ENCODE assay signal across 8 mouse cellular contexts in the genomic region with DNA sequence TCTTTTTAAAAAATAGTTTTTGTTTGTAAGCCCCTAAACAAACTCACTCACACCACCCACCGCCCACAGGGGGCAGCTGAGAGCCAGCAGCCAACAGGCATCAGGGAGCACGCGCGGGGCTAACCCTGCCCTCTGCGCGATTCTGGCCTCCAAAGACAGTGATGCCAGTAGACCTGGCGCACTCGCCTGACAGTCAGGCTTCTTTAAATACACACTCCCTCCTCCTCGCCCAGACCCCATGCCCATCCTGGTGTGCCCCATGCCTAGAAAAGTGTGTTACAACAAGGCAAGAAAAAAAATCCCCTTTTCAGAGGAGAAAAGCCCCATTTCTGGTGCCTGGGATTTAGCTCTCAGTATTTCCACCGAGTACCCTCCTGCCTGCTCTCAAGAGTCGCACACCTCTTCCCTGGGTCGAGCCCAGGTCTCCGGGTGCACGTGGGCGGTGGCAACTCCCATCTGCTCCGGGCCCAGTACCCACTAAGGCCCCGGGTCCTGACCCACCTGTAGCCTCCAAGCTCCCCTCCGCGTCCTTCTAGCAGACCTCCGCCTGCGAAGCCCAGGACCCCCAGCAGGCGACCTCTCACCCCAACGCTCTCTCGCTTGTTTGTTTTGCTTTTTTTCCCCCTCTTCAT. TPM values are rescaled to one million over a fixed set of nuclear protein-coding genes. Genes with fewer than 3 reads are reported as not detected.
DNase-seq lines count a peak whose midpoint lies in the region; ATAC-seq and TF ChIP-seq lines count a peak whose summit lies in the region.

No protein-coding gene starts in this region.

- DNase-seq in CD4-positive helper T cell, adult 2 months (ENCODE audit: low read depth, low spot score), result peak; percentile 78
- DNase-seq in ZHBTc4 (ENCODE audit: low read depth, low spot score), result peak; percentile 85
- DNase-seq in thymus, postnatal 10 days (ENCODE audit: low spot score in 2 of 2), result peak; percentile 76 to 88

- H3K27ac ChIP-seq in embryonic fibroblast, embryonic 13.5 days (ENCODE audit: insufficient read depth, low read length), result no peak overlapping the region
- peak overlapping the region; percentile 68 for H3K27ac ChIP-seq in heart, embryonic 13.5 days (replicated peaks)
- H3K27ac ChIP-seq in kidney, embryonic 15.5 days, result no peak overlapping the region
- H3K27ac ChIP-seq in lung, embryonic 16.5 days (ENCODE audit: low read length), result no peak overlapping the region
- no peak overlapping the region for H3K27ac ChIP-seq in neural tube, embryonic 15.5 days (replicated peaks)

- H3K9me3 ChIP-seq in heart, embryonic 13.5 days, result no peaks in the 10 kb centered on the region
- no peaks in the 10 kb centered on the region for H3K9me3 ChIP-seq in kidney, embryonic 15.5 days (replicated peaks)
- H3K9me3 ChIP-seq in lung, embryonic 16.5 days (ENCODE audit: control insufficient read depth, low read length), result no peaks in the 10 kb centered on the region
- H3K9me3 ChIP-seq in neural tube, embryonic 15.5 days (replicated peaks), result no peaks in the 10 kb centered on the region

- ATAC-seq in heart, embryonic 13.5 days (ENCODE audit: extremely low read depth, insufficient number of reproducible peaks, low FRiP score, low TSS enrichment), result peak; percentile 52; the same call in 1 of the 2 replicates
- ATAC-seq in kidney, embryonic 15.5 days (replicated peaks; ENCODE audit: low FRiP score), result peak; percentile 67
- peak; percentile 58 for ATAC-seq in lung, embryonic 16.5 days (ENCODE audit: low read depth)
- peak; percentile 58; the same call in 1 of the 2 replicates for ATAC-seq in neural tube, embryonic 15.5 days (ENCODE audit: low FRiP score)

- 1% methylated on average over 24 of the region's 24 CpGs for WGBS in heart, embryonic 13.5 days
- 1% methylated on average over 24 of the region's 24 CpGs for WGBS in kidney, embryonic 15.5 days
- 1% methylated on average over 24 of the region's 24 CpGs for WGBS in lung, embryonic 16.5 days
- WGBS in neural tube, embryonic 15.5 days, result 2% methylated on average over 24 of the region's 24 CpGs

- peak; percentile 65 for TF ChIP-seq CTCF in embryonic fibroblast, embryonic 13.5 days (IDR thresholded peaks at IDR 0.05; ENCODE audit: borderline replicate concordance, insufficient read depth, low read length)

- peaks cover 25% of the 10 kb centered on the region for H3K27me3 ChIP-seq in heart, embryonic 13.5 days (replicated peaks)
- H3K27me3 ChIP-seq in kidney, embryonic 15.5 days, result peaks cover 38% of the 10 kb centered on the region
- H3K27me3 ChIP-seq in lung, embryonic 16.5 days (ENCODE audit: control insufficient read depth, insufficient read depth, low read depth, low read length), result peaks cover 5% of the 10 kb centered on the region
- peaks cover 16% of the 10 kb centered on the region for H3K27me3 ChIP-seq in neural tube, embryonic 15.5 days (replicated peaks)

- no peaks in the 10 kb centered on the region for H3K4me1 ChIP-seq in embryonic fibroblast, embryonic 13.5 days (ENCODE audit: control insufficient read depth, insufficient read depth, low read length)
- H3K4me1 ChIP-seq in heart, embryonic 13.5 days, result peaks cover 19% of the 10 kb centered on the region
- peaks cover 13% of the 10 kb centered on the region for H3K4me1 ChIP-seq in kidney, embryonic 15.5 days
- H3K4me1 ChIP-seq in lung, embryonic 16.5 days (replicated peaks; ENCODE audit: control insufficient read depth, insufficient read depth, low read length), result no peaks in the 10 kb centered on the region; the same call in 1 of the 2 replicates
- peaks cover 47% of the 10 kb centered on the region for H3K4me1 ChIP-seq in neural tube, embryonic 15.5 days

- H3K4me2 ChIP-seq in heart, embryonic 13.5 days, result peak overlapping the region; percentile 98
- peak overlapping the region; percentile 98 for H3K4me2 ChIP-seq in kidney, embryonic 15.5 days
- H3K4me2 ChIP-seq in lung, embryonic 16.5 days (ENCODE audit: low read depth, low read length), result peak overlapping the region; percentile 97
- peak overlapping the region; percentile 100 for H3K4me2 ChIP-seq in neural tube, embryonic 15.5 days

- H3K9ac ChIP-seq in heart, embryonic 13.5 days, result peak overlapping the region; percentile 89
- peak overlapping the region; percentile 65 for H3K9ac ChIP-seq in kidney, embryonic 15.5 days
- peak overlapping the region; percentile 79 for H3K9ac ChIP-seq in lung, embryonic 16.5 days (ENCODE audit: low read length)
- H3K9ac ChIP-seq in neural tube, embryonic 15.5 days (replicated peaks), result peak overlapping the region; percentile 58

- no peaks in the 10 kb centered on the region for H3K36me3 ChIP-seq in heart, embryonic 13.5 days
- H3K36me3 ChIP-seq in kidney, embryonic 15.5 days, result no peaks in the 10 kb centered on the region
- H3K36me3 ChIP-seq in lung, embryonic 16.5 days (ENCODE audit: control insufficient read depth, insufficient read depth, low read length), result no peaks in the 10 kb centered on the region
- H3K36me3 ChIP-seq in neural tube, embryonic 15.5 days, result no peaks in the 10 kb centered on the region

- peak; percentile 75 for TF ChIP-seq POLR2A in embryonic fibroblast, embryonic 13.5 days (IDR thresholded peaks at IDR 0.05; ENCODE audit: low read depth, low read length)

- H3K4me3 ChIP-seq in embryonic fibroblast, embryonic 13.5 days (ENCODE audit: insufficient read depth, low read length), result peak overlapping the region; percentile 87
- H3K4me3 ChIP-seq in heart, embryonic 13.5 days, result peak overlapping the region; percentile 86
- peak overlapping the region; percentile 73 for H3K4me3 ChIP-seq in kidney, embryonic 15.5 days (replicated peaks)
- peak overlapping the region; percentile 65 for H3K4me3 ChIP-seq in lung, embryonic 16.5 days (ENCODE audit: low read length)
- peak overlapping the region; percentile 71 for H3K4me3 ChIP-seq in neural tube, embryonic 15.5 days (replicated peaks)

RNA-seq across cellular contexts. Expression of gene Rftn1, which starts 1.0 kb away (rescaled TPM):
- polyA plus RNA-seq in embryonic fibroblast, embryonic 13.5 days (2011; ENCODE audit: insufficient read length, low read depth, missing spikeins), result 15.1 and 23.4 TPM in 2 replicates
- 23.5 and 26.3 TPM in 2 replicates for polyA plus RNA-seq in heart, embryonic 13.5 days (2015; fragmentation: Nextera tagmentation; extraction: Ambion mirVana)
- 12.7 and 14.7 TPM in 2 replicates for polyA plus RNA-seq in kidney, embryonic 15.5 days (2015; fragmentation: Nextera tagmentation; extraction: Ambion mirVana)
- polyA plus RNA-seq in lung, embryonic 16.5 days (2015; fragmentation: Nextera tagmentation; extraction: Ambion mirVana), result 18.2 and 21.0 TPM in 2 replicates
- 17.9 and 20.2 TPM in 2 replicates for polyA plus RNA-seq in neural tube, embryonic 15.5 days (2015; fragmentation: Nextera tagmentation; extraction: Ambion mirVana)
